22 mouse cellular contexts compared by ENCODE assay signal in the genomic region with DNA sequence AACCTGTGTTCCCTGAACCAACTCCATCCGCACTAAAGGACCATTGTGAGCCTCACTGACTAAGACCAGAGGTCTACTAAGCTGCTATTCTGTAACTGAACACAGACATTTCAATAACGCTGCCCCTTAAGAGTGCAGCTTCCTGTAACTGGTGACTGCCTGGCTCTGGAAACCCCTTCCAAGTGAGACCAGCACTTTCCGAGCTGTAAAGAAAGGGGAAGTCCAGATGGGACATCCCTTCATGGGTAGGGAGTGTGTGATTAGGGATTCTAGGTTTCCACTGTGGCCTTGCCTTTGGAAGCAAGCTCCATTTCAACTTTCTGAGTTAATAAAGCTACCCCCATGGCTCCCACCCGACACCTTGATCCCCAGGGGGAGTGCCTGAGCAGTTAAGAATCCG. TPM values are rescaled to one million over a fixed set of nuclear protein-coding genes. Genes with fewer than 3 reads are reported as not detected.
DNase-seq lines count a peak whose midpoint lies in the region; ATAC-seq and TF ChIP-seq lines count a peak whose summit lies in the region.
"Had no signal": no experiment of that assay in that cellular context is flagged by ENCODE, and none has a peak within 500 bp of the region (broad histone marks: within the 10 kb centered on the region; RNA-seq: fewer than 3 reads in every experiment).

No protein-coding gene starts in this region.

- no peak overlapping the region for H3K4me2 ChIP-seq in midbrain, embryonic 11.5 days
- no peak overlapping the region for H3K4me2 ChIP-seq in midbrain, embryonic 15.5 days
- H3K4me2 ChIP-seq: embryonic facial prominence, embryonic 12.5 days; forebrain, embryonic 13.5 days; forebrain, embryonic 15.5 days had no signal

- no peaks in the 10 kb centered on the region for H3K27me3 ChIP-seq in midbrain, embryonic 11.5 days (ENCODE audit: control insufficient read depth, insufficient read depth, low read length)
- no peaks in the 10 kb centered on the region for H3K27me3 ChIP-seq in midbrain, embryonic 15.5 days (replicated peaks)
- H3K27me3 ChIP-seq in limb, embryonic 10.5 days (ENCODE audit: low read depth, poor library complexity, severe bottlenecking), result peaks cover 7% of the 10 kb centered on the region
- H3K27me3 ChIP-seq: embryonic facial prominence, embryonic 12.5 days; forebrain, embryonic 15.5 days had no signal

- TF ChIP-seq CTCF in layer of hippocampus, adult 2 months (conservative IDR thresholded peaks at IDR 0.05), result no peak

- WGBS in midbrain, embryonic 11.5 days, result 80% methylated on average over 5 of the region's 5 CpGs
- 71% methylated on average over 5 of the region's 5 CpGs for WGBS in midbrain, embryonic 15.5 days
- 77% methylated on average over 5 of the region's 5 CpGs for WGBS in limb, embryonic 10.5 days

- H3K4me1 ChIP-seq in midbrain, embryonic 11.5 days (ENCODE audit: control insufficient read depth, insufficient read depth, low read length), result no peaks in the 10 kb centered on the region
- H3K4me1 ChIP-seq in midbrain, embryonic 15.5 days, result no peaks in the 10 kb centered on the region
- no peaks in the 10 kb centered on the region for H3K4me1 ChIP-seq in limb, embryonic 10.5 days
- H3K4me1 ChIP-seq: embryonic facial prominence, embryonic 10.5 days; embryonic facial prominence, embryonic 12.5 days; forebrain, embryonic 13.5 days; forebrain, embryonic 15.5 days had no signal

- no peaks in the 10 kb centered on the region for H3K36me3 ChIP-seq in midbrain, embryonic 11.5 days (ENCODE audit: control insufficient read depth, insufficient read depth, low read length)
- H3K36me3 ChIP-seq in midbrain, embryonic 15.5 days (replicated peaks), result no peaks in the 10 kb centered on the region
- H3K36me3 ChIP-seq in limb, embryonic 10.5 days, result no peaks in the 10 kb centered on the region
- H3K36me3 ChIP-seq: embryonic facial prominence, embryonic 10.5 days; embryonic facial prominence, embryonic 12.5 days; forebrain, embryonic 15.5 days had no signal

- no peak overlapping the region for H3K9ac ChIP-seq in midbrain, embryonic 11.5 days (ENCODE audit: low read length)
- H3K9ac ChIP-seq in midbrain, embryonic 15.5 days, result no peak overlapping the region
- H3K9ac ChIP-seq: embryonic facial prominence, embryonic 12.5 days; forebrain, embryonic 13.5 days; forebrain, embryonic 15.5 days had no signal

- no peaks in the 10 kb centered on the region for H3K9me3 ChIP-seq in midbrain, embryonic 11.5 days (ENCODE audit: control insufficient read depth, low read length)
- H3K9me3 ChIP-seq in midbrain, embryonic 15.5 days, result no peaks in the 10 kb centered on the region
- H3K9me3 ChIP-seq in limb, embryonic 10.5 days (replicated peaks), result no peaks in the 10 kb centered on the region
- H3K9me3 ChIP-seq: embryonic facial prominence, embryonic 10.5 days; embryonic facial prominence, embryonic 12.5 days; forebrain, embryonic 13.5 days; forebrain, embryonic 15.5 days had no signal

- no peak for ATAC-seq in midbrain, embryonic 11.5 days (ENCODE audit: low FRiP score)
- ATAC-seq in midbrain, embryonic 15.5 days (replicated peaks), result no peak
- ATAC-seq in granulocyte monocyte progenitor cell, adult 5-6 weeks (replicated peaks; ENCODE audit: poor library complexity, severe bottlenecking), result peak; percentile 95
- ATAC-seq: CD4-positive, CD25-positive, alpha-beta regulatory T cell, adult 4 months; forebrain, embryonic 13.5 days; forebrain, embryonic 15.5 days had no signal

- no peak overlapping the region for H3K27ac ChIP-seq in midbrain, embryonic 11.5 days (ENCODE audit: low read depth, low read length)
- no peak overlapping the region for H3K27ac ChIP-seq in midbrain, embryonic 15.5 days
- 0 out of 2 replicates have a peak overlapping the region, but pooled peaks have one; percentile 14 for H3K27ac ChIP-seq in limb, embryonic 10.5 days
- H3K27ac ChIP-seq in layer of hippocampus, adult 2 months, result no peak overlapping the region
- H3K27ac ChIP-seq: embryonic facial prominence, embryonic 10.5 days; embryonic facial prominence, embryonic 12.5 days; forebrain, embryonic 13.5 days; forebrain, embryonic 15.5 days had no signal

- no peak overlapping the region for H3K4me3 ChIP-seq in midbrain, embryonic 11.5 days (ENCODE audit: low read depth, low read length)
- H3K4me3 ChIP-seq in midbrain, embryonic 15.5 days, result no peak overlapping the region
- H3K4me3 ChIP-seq in limb, embryonic 10.5 days, result no peak overlapping the region
- H3K4me3 ChIP-seq in layer of hippocampus, adult 2 months, result no peak overlapping the region
- H3K4me3 ChIP-seq: embryonic facial prominence, embryonic 10.5 days; embryonic facial prominence, embryonic 12.5 days; forebrain, embryonic 13.5 days; forebrain, embryonic 15.5 days had no signal

- DNase-seq in midbrain, embryonic 11.5 days (ENCODE audit: low spot score, missing footprints), result peak; percentile 45
- DNase-seq in limb, embryonic 10.5 days (ENCODE audit: low spot score), result no peak
- DNase-seq in left cerebral cortex, adult 11 months (ENCODE audit: low spot score), result no peak
- DNase-seq in layer of hippocampus, adult 2 months (ENCODE audit: low spot score in 2 of 2), result no peak
- DNase-seq in spleen, postnatal 36 days (ENCODE audit: low spot score in 2 of 2), result no peak
- DNase-seq: adrenal gland, adult 2 months; adrenal gland, postnatal 10 days; adrenal gland, postnatal 25 days; B cell, adult 2 months; cerebellum, adult 11 months; cerebellum, adult 18-20 months; cerebellum, adult 8-10 months; cerebellum, adult 9-11 months; cerebellum, postnatal 14 days; cerebellum, postnatal 36 days had no signal

RNA-seq across cellular contexts. Expression of gene Cryl1, which starts 41.3 kb away (rescaled TPM):
- 8.2 and 9.2 TPM in 2 replicates for polyA plus RNA-seq in midbrain, embryonic 11.5 days (2014; fragmentation: Nextera tagmentation; extraction: Ambion mirVana)
- polyA plus RNA-seq in midbrain, embryonic 15.5 days (2015; fragmentation: Nextera tagmentation; extraction: Ambion mirVana), result 9.2 and 13.4 TPM in 2 replicates
- total RNA-seq in granulocyte monocyte progenitor cell, adult 5-6 weeks (2014; fragmentation: Nextera tagmentation), result 15.3 and 28.5 TPM in 2 replicates
- 10.4 and 26.5 TPM in 2 replicates for total RNA-seq in granulocyte monocyte progenitor cell, adult 5-6 weeks (2017)
- 9.3 and 12.7 TPM in 2 replicates for polyA plus RNA-seq in limb, embryonic 10.5 days (2016; fragmentation: Nextera tagmentation; extraction: Ambion mirVana)
- 10 to 100 TPM; 18.2 to 21.5 TPM for total RNA-seq in layer of hippocampus, adult 2 months (2021)
